10 mouse cellular contexts compared by ENCODE assay signal in genomic region chr4:138272011-138272997, GRCm38 (mm10). TPM values are rescaled to one million over a fixed set of nuclear protein-coding genes. Genes with fewer than 3 reads are reported as not detected.
A peak's percentile ranks its signal among the peaks of the same experiment; 100 is the strongest.
DNase-seq lines count a peak whose midpoint lies in the region; ATAC-seq and TF ChIP-seq lines count a peak whose summit lies in the region.
"Had no signal": no experiment of that assay in that cellular context is flagged by ENCODE, and none has a peak within 500 bp of the region (broad histone marks: within the 10 kb centered on the region; RNA-seq: fewer than 3 reads in every experiment).

No protein-coding gene starts in this region.

- no peak for TF ChIP-seq CTCF in brain, embryonic 14.5 days (IDR thresholded peaks at IDR 0.05; ENCODE audit: borderline replicate concordance, extremely low read depth, insufficient read depth, insufficient read length)

- no peaks in the 10 kb centered on the region for H3K27me3 ChIP-seq in hindbrain, embryonic 15.5 days
- H3K27me3 ChIP-seq in hindbrain, embryonic 10.5 days (ENCODE audit: insufficient read depth, poor library complexity, severe bottlenecking) = no peaks in the 10 kb centered on the region
- H3K27me3 ChIP-seq in hindbrain, embryonic 16.5 days (replicated peaks; ENCODE audit: control insufficient read depth, insufficient read depth, low read length) = no peaks in the 10 kb centered on the region

- WGBS in hindbrain, embryonic 15.5 days = 64% methylated on average over 14 of the region's 14 CpGs
- 75% methylated on average over 14 of the region's 14 CpGs for WGBS in hindbrain, embryonic 10.5 days
- 64% methylated on average over 14 of the region's 14 CpGs for WGBS in hindbrain, embryonic 16.5 days

- no peaks in the 10 kb centered on the region for H3K36me3 ChIP-seq in hindbrain, embryonic 15.5 days
- H3K36me3 ChIP-seq in hindbrain, embryonic 10.5 days = no peaks in the 10 kb centered on the region
- no peaks in the 10 kb centered on the region for H3K36me3 ChIP-seq in hindbrain, embryonic 16.5 days (ENCODE audit: control insufficient read depth, insufficient read depth, low read length)
- H3K36me3 ChIP-seq: G1E had no signal

- TF ChIP-seq POLR2A in brain, embryonic 14.5 days (IDR thresholded peaks at IDR 0.05; ENCODE audit: borderline replicate concordance, extremely low read depth, insufficient read depth, insufficient read length, poor library complexity, severe bottlenecking) = no peak

- H3K9me3 ChIP-seq in hindbrain, embryonic 15.5 days = no peaks in the 10 kb centered on the region
- H3K9me3 ChIP-seq in hindbrain, embryonic 10.5 days = no peaks in the 10 kb centered on the region
- H3K9me3 ChIP-seq in hindbrain, embryonic 16.5 days (ENCODE audit: control insufficient read depth, low read length) = no peaks in the 10 kb centered on the region
- H3K9me3 ChIP-seq: G1E had no signal

- H3K4me3 ChIP-seq in hindbrain, embryonic 15.5 days = no peak overlapping the region
- H3K4me3 ChIP-seq in hindbrain, embryonic 10.5 days = no peak overlapping the region
- no peak overlapping the region for H3K4me3 ChIP-seq in hindbrain, embryonic 16.5 days (ENCODE audit: low read length)

- DNase-seq in hindbrain, embryonic 10.5 days (ENCODE audit: low spot score) = no peak
- DNase-seq in brain, embryonic 14.5 days (ENCODE audit: low read depth) = peak; percentile 70
- peak; percentile 58 for DNase-seq in lung, postnatal 14 days
- no peak for DNase-seq in thymus, postnatal 14 days
- no peak for DNase-seq in thymus, postnatal 10 days (ENCODE audit: low spot score in 2 of 2)
- no peak for DNase-seq in kidney, adult 9 months

- no peak overlapping the region for H3K4me2 ChIP-seq in hindbrain, embryonic 15.5 days
- no peak overlapping the region for H3K4me2 ChIP-seq in hindbrain, embryonic 16.5 days (ENCODE audit: low read length)

- peaks cover 10% of the 10 kb centered on the region; the same call in 1 of the 2 replicates for H3K4me1 ChIP-seq in hindbrain, embryonic 15.5 days (replicated peaks)
- 0 out of 2 replicates have a peak, but pooled peaks cover 2% of the 10 kb centered on the region for H3K4me1 ChIP-seq in hindbrain, embryonic 10.5 days (replicated peaks)
- peaks cover 3% of the 10 kb centered on the region for H3K4me1 ChIP-seq in hindbrain, embryonic 16.5 days (ENCODE audit: control insufficient read depth, insufficient read depth, low read depth, low read length)

- no peak overlapping the region for H3K9ac ChIP-seq in hindbrain, embryonic 15.5 days
- H3K9ac ChIP-seq in hindbrain, embryonic 16.5 days (ENCODE audit: low read depth, low read length) = no peak overlapping the region

- H3K27ac ChIP-seq in hindbrain, embryonic 15.5 days (replicated peaks) = peak overlapping the region; percentile 25
- H3K27ac ChIP-seq in hindbrain, embryonic 10.5 days = no peak overlapping the region
- no peak overlapping the region for H3K27ac ChIP-seq in hindbrain, embryonic 16.5 days (ENCODE audit: low read depth, low read length)
- H3K27ac ChIP-seq: macrophage had no signal

- peak; percentile 74; the same call in 1 of the 2 replicates for ATAC-seq in hindbrain, embryonic 15.5 days (ENCODE audit: low FRiP score, low read depth)
- ATAC-seq in hindbrain, embryonic 16.5 days = peak; percentile 77

RNA-seq across cellular contexts. Expression of gene Kif17, which starts 22.1 kb away (rescaled TPM):
- polyA plus RNA-seq in hindbrain, embryonic 15.5 days (2015; fragmentation: Nextera tagmentation; extraction: Ambion mirVana) = 3.9 and 4.5 TPM in 2 replicates
- polyA plus RNA-seq in hindbrain, embryonic 10.5 days (2016; fragmentation: Nextera tagmentation; extraction: Ambion mirVana) = 0.63 and 0.75 TPM in 2 replicates
- 2.1 and 3.9 TPM in 2 replicates for polyA plus RNA-seq in brain, embryonic 14.5 days (2012; rRNA removed)
- polyA plus RNA-seq in hindbrain, embryonic 16.5 days (2015; fragmentation: Nextera tagmentation; extraction: Ambion mirVana) = 4.2 and 4.5 TPM in 2 replicates
- polyA plus RNA-seq: macrophage had no signal

RNA-seq across cellular contexts. Expression of gene Sh2d5, which starts 22.1 kb away (rescaled TPM):
- polyA plus RNA-seq in hindbrain, embryonic 15.5 days (2015; fragmentation: Nextera tagmentation; extraction: Ambion mirVana) = 16.5 and 20.3 TPM in 2 replicates
- polyA plus RNA-seq in hindbrain, embryonic 10.5 days (2016; fragmentation: Nextera tagmentation; extraction: Ambion mirVana) = 1.3 and 2.4 TPM in 2 replicates
- polyA plus RNA-seq in brain, embryonic 14.5 days (2012; rRNA removed) = 19.3 and 22.5 TPM in 2 replicates
- 18.5 and 21.6 TPM in 2 replicates for polyA plus RNA-seq in hindbrain, embryonic 16.5 days (2015; fragmentation: Nextera tagmentation; extraction: Ambion mirVana)

RNA-seq across cellular contexts. Expression of gene Ddost, which starts 32.2 kb away (rescaled TPM):
- polyA plus RNA-seq in hindbrain, embryonic 15.5 days (2015; fragmentation: Nextera tagmentation; extraction: Ambion mirVana) = 210 and 220 TPM in 2 replicates
- polyA plus RNA-seq in hindbrain, embryonic 10.5 days (2016; fragmentation: Nextera tagmentation; extraction: Ambion mirVana) = 274 and 292 TPM in 2 replicates
- polyA plus RNA-seq in brain, embryonic 14.5 days (2012; rRNA removed) = 152 and 167 TPM in 2 replicates
- 232 and 238 TPM in 2 replicates for polyA plus RNA-seq in hindbrain, embryonic 16.5 days (2015; fragmentation: Nextera tagmentation; extraction: Ambion mirVana)

RNA-seq across cellular contexts. Expression of gene Pink1, which starts 53.8 kb away (rescaled TPM):
- 105 and 111 TPM in 2 replicates for polyA plus RNA-seq in hindbrain, embryonic 15.5 days (2015; fragmentation: Nextera tagmentation; extraction: Ambion mirVana)
- 35.0 and 52.2 TPM in 2 replicates for polyA plus RNA-seq in hindbrain, embryonic 10.5 days (2016; fragmentation: Nextera tagmentation; extraction: Ambion mirVana)
- polyA plus RNA-seq in brain, embryonic 14.5 days (2012; rRNA removed) = 87.9 and 92.7 TPM in 2 replicates
- polyA plus RNA-seq in hindbrain, embryonic 16.5 days (2015; fragmentation: Nextera tagmentation; extraction: Ambion mirVana) = 100 and 108 TPM in 2 replicates

RNA-seq across cellular contexts. Expression of gene Hp1bp3, which starts 56.2 kb away (rescaled TPM):
- 173 and 185 TPM in 2 replicates for polyA plus RNA-seq in hindbrain, embryonic 15.5 days (2015; fragmentation: Nextera tagmentation; extraction: Ambion mirVana)
- polyA plus RNA-seq in hindbrain, embryonic 10.5 days (2016; fragmentation: Nextera tagmentation; extraction: Ambion mirVana) = 146 and 148 TPM in 2 replicates
- polyA plus RNA-seq in brain, embryonic 14.5 days (2012; rRNA removed) = 197 and 200 TPM in 2 replicates
- 155 and 174 TPM in 2 replicates for polyA plus RNA-seq in hindbrain, embryonic 16.5 days (2015; fragmentation: Nextera tagmentation; extraction: Ambion mirVana)

Comparison
In these comparisons a context has a peak if more than half of its experiments do, and no peak if none do; other contexts are left out.
1. DNase-seq: peak in brain, embryonic 14.5 days (single experiment) and lung, postnatal 14 days (single experiment); none in hindbrain, embryonic 10.5 days (single experiment), thymus, postnatal 14 days (single experiment), thymus, postnatal 10 days (0 of 2) and kidney, adult 9 months (single experiment).